Mouse (Mus musculus): ENCODE data around the gene Tmub1. TPM values are rescaled to one million over a fixed set of nuclear protein-coding genes. Genes with fewer than 3 reads are reported as not detected.

Gene Tmub1
- total RNA-seq, 1 experiment from 2014 or later, result 8.6 TPM

Other genes starting within 250 kb of the Tmub1 start
- gene Kcnh2, start 96.2 kb downstream of the Tmub1 start, total RNA-seq (2021), result 10.7 and 11.1 TPM in 2 replicates
- gene Nos3, start 83.0 kb downstream of the Tmub1 start, total RNA-seq (2021), result 16.8 and 18.3 TPM in 2 replicates
- gene Atg9b, start 55.7 kb downstream of the Tmub1 start, total RNA-seq (2021), result 0.41 and 0.60 TPM in 2 replicates
- gene Abcb8, start 54.2 kb downstream of the Tmub1 start, total RNA-seq (2021), result 80.9 and 92.2 TPM in 2 replicates
- gene Asic3, start 34.5 kb downstream of the Tmub1 start, total RNA-seq (2021), result 1.1 TPM in 1 of 2 replicates, not detected in the other
- gene Cdk5, start 24.3 kb downstream of the Tmub1 start, total RNA-seq (2021), result 38.5 and 38.7 TPM in 2 replicates
- 57.6 and 60.5 TPM in 2 replicates for gene Slc4a2, start 24.0 kb downstream of the Tmub1 start, total RNA-seq (2021)
- 113 and 122 TPM in 2 replicates for gene Fastk, start 2.6 kb downstream of the Tmub1 start, total RNA-seq (2021)
- 64.0 and 72.0 TPM in 2 replicates for gene Agap3, start 4.3 kb upstream of the Tmub1 start, total RNA-seq (2021)
- gene Gbx1, start 79.3 kb upstream of the Tmub1 start, total RNA-seq (2021), result not detected in 2 replicates
- gene Asb10, start 93.1 kb upstream of the Tmub1 start, total RNA-seq (2021), result 0.15 and 0.19 TPM in 2 replicates
- not detected in 2 replicates for gene 4931409K22Rik, start 109.0 kb upstream of the Tmub1 start, total RNA-seq (2021)
- gene Abcf2, start 129.6 kb upstream of the Tmub1 start, total RNA-seq (2021), result 59.3 and 67.0 TPM in 2 replicates
- gene Chpf2, start 138.9 kb upstream of the Tmub1 start, total RNA-seq (2021), result 32.3 and 44.0 TPM in 2 replicates
- 15.5 and 24.3 TPM in 2 replicates for gene Smarcd3, start 176.6 kb upstream of the Tmub1 start, total RNA-seq (2021)
- gene Nub1, start 237.7 kb upstream of the Tmub1 start, total RNA-seq (2021), result 45.4 and 50.7 TPM in 2 replicates

Measured in adrenal gland, postnatal 14 days (tissue).